Mouse (Mus musculus) cerebellum, adult 11 months (tissue): Measurements from ENCODE around the gene Kctd8.

Experiments used
- DNase-seq: peaks from one replicate; pipeline ENCODE4 v3.0.0; 2022

Gene Kctd8

GRCm38 (mm10) chr5:69156489-69156888 is 185.0 kb downstream of the Kctd8 start:
- DNase-seq, result no peak

DNA sequence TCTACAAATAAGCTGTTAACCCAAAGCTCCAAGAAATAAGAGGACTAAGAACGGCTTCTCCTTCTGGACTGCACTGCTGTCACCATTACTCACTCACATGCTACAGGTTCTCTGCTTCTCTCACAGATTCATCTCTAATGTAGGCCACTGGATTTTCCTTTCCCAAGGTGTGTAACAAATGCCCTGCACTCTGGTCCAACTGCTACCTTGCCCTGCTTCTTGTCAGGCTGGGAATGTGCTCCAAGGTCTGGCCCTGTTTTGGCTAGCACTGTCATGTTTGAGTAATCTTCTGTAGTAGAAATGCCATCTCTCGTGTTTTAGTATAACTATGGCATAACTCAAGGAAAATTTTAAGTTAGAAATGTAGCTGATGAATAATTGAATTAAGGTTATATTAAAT is 195.7 kb downstream of the Kctd8 start:
- DNase-seq, result no peak

DNA sequence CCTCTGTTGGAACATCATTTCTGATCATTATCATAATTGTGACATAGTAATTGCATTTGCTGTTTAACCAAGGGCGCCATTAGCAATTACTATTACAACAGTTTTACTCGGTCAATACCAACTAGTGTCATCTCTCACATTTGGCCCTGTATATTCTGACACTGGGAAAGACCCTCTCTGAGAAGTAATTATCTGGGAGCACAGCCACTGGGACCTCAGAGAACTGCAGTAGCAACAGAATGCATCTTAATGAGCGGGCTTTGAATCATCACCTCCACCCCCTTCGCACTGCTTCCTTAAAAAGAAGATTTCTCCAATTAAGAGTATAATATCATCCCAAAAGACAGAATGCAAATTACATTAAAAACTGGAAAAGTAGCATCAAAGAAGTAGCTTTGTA is 200.4 kb downstream of the Kctd8 start:
- no peak for DNase-seq

GRCm38 (mm10) chr5:69108718-69109117 is 232.8 kb downstream of the Kctd8 start:
- no peak for DNase-seq

DNA sequence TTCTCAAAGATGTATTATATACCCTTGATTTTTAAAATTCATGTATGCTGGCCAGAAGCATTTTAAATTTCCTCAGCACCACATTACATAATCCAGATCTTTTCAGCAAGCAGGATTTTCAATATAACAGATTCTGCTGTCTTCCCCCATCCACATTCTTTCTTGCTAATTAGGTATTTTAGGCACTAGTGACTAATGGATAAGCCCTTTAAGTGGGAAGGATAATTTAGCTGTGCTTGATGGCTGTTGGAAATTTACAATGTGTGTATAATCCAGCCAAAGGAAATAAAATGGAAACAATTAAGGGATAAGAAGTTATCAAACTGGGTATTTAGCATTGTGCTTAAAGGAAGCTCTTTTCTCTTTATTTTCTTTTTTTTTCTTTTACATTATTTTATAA is 252.6 kb downstream of the Kctd8 start:
- no peak for DNase-seq
